Mouse (Mus musculus) spleen, adult 2 months (tissue): Measurements from ENCODE around the gene Syna. TPM values are rescaled to one million over a fixed set of nuclear protein-coding genes. Genes with fewer than 3 reads are reported as not detected.

Experiments used
- DNase-seq, 2 experiments: peaks; one replicate each; pipeline versions ENCODE4 v3.0.0 to v3.0.0-alpha.2; 2012 to 2021; ENCODE audit warnings: low spot score in 2 of 2, low read depth in 1 of 2
- H3K27ac ChIP-seq: fragments of 200-500 bp; 2 replicates; pipeline ENCODE4 v1.5.1; 2012; ENCODE audit warnings: low read length, inconsistent platforms; ENCODE audit not compliant: insufficient read depth
- H3K27me3 ChIP-seq: fragments of 200-500 bp; 2 replicates; pipeline ENCODE4 v1.6.1; 2012; ENCODE audit warnings: mild to moderate bottlenecking, moderate library complexity, low read length, inconsistent platforms; ENCODE audit not compliant: control insufficient read depth, insufficient read depth
- H3K36me3 ChIP-seq: fragments of 200-500 bp; 2 replicates; pipeline ENCODE4 v1.6.1; 2012; ENCODE audit warnings: mild to moderate bottlenecking, low read length, inconsistent platforms; ENCODE audit not compliant: control insufficient read depth, insufficient read depth
- H3K4me1 ChIP-seq: fragments of 200-500 bp; 2 replicates; pipeline ENCODE4 v1.6.1; 2011; ENCODE audit warnings: inconsistent platforms; ENCODE audit not compliant: control insufficient read depth, insufficient read depth, insufficient read length
- H3K4me3 ChIP-seq: fragments of 200-500 bp; 2 replicates; pipeline ENCODE4 v1.5.1; 2011; ENCODE audit warnings: mild to moderate bottlenecking, inconsistent platforms; ENCODE audit not compliant: insufficient read depth, insufficient read length; ENCODE audit errors: extremely low read depth
- CTCF ChIP-seq: fragments of 200-500 bp; IDR thresholded peaks from 2 replicates; pipeline ENCODE4 v1.5.1; 2011; ENCODE audit warnings: mild to moderate bottlenecking, inconsistent platforms; ENCODE audit not compliant: insufficient read depth, insufficient read length, insufficient replicate concordance; ENCODE audit errors: extremely low read depth
- POLR2A ChIP-seq: fragments of 200-500 bp; IDR thresholded peaks from 2 replicates; pipeline ENCODE4 v1.6.1; 2011; ENCODE audit warnings: low read depth, low read length, inconsistent platforms
- WGBS: fragments of 180-500 bp; shearing (Covaris S2); methylation state at CpG from one replicate; pipeline ENCODE4 v1.1.7; 2018; 5-methylcytosine and 5-hydroxymethylcytosine counted together
- polyA plus RNA-seq: library from polyadenylated mRNA; depleted of rRNA; stranded (reverse); fragments of >200 nt; gene quantifications from 2 replicates; pipeline ENCODE4 v1.2.3, GENCODE M21; 2012

Gene Syna
- polyA plus RNA-seq, 1 experiment, result not detected

DNA sequence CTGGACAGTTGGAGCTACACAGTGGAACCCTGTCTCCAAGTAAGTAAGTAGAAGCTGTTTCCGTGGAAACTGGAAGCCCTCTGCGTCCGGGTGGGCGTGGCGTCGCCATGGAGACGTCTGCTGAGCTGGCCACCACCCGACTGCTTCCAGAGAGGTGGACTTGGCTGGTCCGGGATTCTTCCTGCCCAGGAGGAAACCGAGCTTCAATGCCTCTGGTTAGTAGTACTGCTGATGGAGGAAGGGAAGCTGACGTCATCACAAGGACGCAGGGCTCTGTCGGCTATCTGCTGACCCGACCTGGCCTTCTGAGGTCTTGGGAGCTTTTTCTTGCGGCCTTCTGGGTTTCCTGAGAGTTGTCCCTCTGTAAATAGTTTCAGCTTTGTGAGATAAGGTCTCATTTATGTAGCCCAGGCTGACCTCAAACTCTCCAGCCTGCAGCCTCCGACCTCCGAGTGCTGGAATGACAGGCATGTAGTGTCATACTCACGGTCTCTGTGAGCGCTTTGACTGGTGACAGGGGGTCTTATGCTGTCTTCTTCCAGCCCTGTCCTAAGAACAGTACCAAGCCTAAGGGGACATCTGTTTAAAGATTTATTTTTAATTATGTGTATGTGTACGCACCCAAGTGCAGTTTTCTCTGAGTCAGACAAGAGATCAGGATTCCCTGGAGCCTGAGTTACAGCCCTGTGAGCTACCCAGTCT lies 4.4 kb downstream of the Syna start:
- peak in 1 of 2 experiments; percentile 30 for DNase-seq
- no peaks in the 10 kb centered on the region; the same call in 1 of the 2 replicates for H3K27me3 ChIP-seq
- no peak overlapping the region for H3K27ac ChIP-seq
- 28% methylated on average over 20 of the region's 20 CpGs for WGBS
- H3K4me1 ChIP-seq, result peaks cover 16% of the 10 kb centered on the region; the same call in 1 of the 2 replicates
- TF ChIP-seq CTCF, result no peak
- TF ChIP-seq POLR2A, result no peak
- H3K36me3 ChIP-seq, result no peaks in the 10 kb centered on the region
- H3K4me3 ChIP-seq, result no peak overlapping the region

DNA sequence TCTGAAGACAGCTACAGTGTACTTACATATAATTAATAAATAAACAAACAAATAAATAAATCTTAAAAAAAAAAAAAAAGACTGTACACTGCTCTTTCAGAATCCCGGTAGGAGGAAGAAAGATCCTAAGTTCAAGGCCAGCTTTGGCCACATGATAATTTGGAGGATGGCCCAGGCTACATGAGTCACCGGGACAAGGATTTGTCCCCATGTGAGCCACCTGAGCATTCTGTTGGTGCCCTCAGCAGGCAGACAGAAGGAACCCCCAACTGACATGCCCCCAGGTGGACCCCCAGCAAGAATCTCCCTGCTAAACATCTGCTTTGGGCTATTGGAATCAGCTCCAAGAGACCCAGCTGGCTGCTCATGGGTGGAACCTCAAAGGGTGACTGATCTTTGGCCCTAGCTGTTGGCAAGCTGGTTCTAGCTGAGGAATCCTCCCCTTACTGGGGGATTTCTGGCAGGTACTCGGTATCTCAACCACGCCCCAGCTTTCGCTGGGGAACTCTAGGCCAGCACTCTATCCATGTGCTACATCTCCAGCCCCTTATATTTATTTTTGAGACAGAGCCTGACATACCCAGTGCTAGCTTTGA lies 5.9 kb downstream of the Syna start:
- no peaks in the 10 kb centered on the region for H3K36me3 ChIP-seq
- TF ChIP-seq CTCF (no peak), POLR2A (no peak)
- no peak overlapping the region for H3K27ac ChIP-seq
- H3K4me1 ChIP-seq, result peaks cover 16% of the 10 kb centered on the region; the same call in 1 of the 2 replicates
- no peaks in the 10 kb centered on the region; the same call in 1 of the 2 replicates for H3K27me3 ChIP-seq
- 87% methylated on average over 5 of the region's 5 CpGs for WGBS
- no peak overlapping the region for H3K4me3 ChIP-seq
- DNase-seq, result no peak

DNA sequence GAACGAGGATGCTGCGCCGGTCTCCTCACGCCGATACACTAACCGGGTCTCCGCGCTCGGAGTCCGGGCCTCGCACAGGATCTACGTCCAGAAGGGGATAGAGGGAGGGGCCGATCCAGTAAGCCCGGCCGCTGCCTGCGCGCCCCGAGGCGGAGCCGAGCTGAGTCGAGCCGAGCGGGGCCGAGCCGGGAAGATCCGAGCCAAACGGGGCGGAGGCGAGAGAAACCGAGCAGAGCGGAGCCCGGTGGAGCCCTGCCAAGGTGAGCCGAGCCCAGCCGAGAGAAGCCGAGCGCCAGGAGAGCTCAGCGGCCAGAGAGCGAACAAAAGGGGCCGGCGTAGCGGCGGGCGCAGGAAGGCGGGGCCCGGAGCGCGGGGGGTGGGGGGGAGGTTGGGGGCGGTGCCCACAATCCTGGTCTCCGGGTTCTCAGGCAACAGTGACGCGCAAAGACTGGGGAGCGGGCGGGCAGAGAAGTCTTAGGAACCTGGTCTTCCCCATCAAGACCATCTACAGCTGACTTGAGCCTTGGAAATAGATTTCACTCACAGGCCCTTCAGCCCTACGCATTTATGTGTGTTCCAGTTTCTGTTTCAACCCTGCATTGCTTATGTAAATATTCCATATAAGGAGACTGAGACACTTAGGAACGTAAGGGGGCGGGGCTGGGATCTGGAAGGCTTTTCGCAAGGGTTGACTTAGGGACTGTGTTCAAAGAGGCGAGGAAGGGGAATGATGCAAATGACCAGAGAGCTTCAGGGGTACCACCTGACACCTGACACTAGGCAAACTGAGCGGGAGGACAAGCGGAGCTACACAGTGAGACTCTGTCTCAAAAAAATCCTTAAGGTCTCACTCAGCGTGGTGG lies 7.6 kb downstream of the Syna start, which contains the start of gene Clip2:
Gene Clip2, minus strand, starts transcription at position 325 of the 863 bp plus-strand sequence.
- H3K36me3 ChIP-seq, result no peaks in the 10 kb centered on the region
- no peaks in the 10 kb centered on the region for H3K27me3 ChIP-seq
- H3K27ac ChIP-seq, result peak within 1 kb of the TSS; percentile 77
- 5% methylated on average over 51 of the region's 61 CpGs for WGBS
- peaks cover 16% of the 10 kb centered on the region; the same call in 1 of the 2 replicates for H3K4me1 ChIP-seq
- TF ChIP-seq CTCF (peak; percentile 27; the same call in 1 of the 2 replicates), POLR2A (no peak)
- H3K4me3 ChIP-seq, result peak within 1 kb of the TSS; percentile 89
- peak; percentile 70 to 83 for DNase-seq

- Histone ChIP-seq H3K4me1 (peaks cover 16% of the 10 kb centered on the region; the same call in 1 of the 2 replicates), H3K4me3 (peak overlapping the region; percentile 89), H3K27ac (peak overlapping the region; percentile 62), H3K27me3 (no peaks in the 10 kb centered on the region), H3K36me3 (no peaks in the 10 kb centered on the region)
- TF ChIP-seq POLR2A (no peak), CTCF (no peak)
- DNase-seq, result peak in 1 of 2 experiments; percentile 9
- 3% methylated on average over 51 of the region's 52 CpGs for WGBS
These were observed 8.5 kb downstream of the Syna start for GRCm38 (mm10) chr5:134551233-134552109.

DNA sequence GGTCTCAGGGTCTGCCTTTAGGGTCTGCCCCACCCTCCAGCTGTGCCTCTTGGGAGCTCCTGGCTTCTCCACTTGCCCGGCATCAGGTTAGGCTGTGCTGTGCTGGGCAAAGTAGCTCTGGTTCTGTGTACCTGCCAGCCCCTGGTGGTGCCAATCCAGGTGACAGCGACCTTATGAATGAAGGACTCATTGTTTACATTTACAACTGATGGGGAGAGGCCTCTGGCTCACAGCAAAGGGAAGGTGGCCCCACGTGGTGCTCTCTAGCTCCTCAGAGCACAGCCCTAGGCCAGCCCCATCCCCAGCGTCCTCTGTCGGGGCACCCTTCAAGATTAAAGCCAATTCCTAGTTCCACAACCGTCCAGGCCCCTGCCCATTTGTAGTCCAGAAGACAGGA lies 9.1 kb downstream of the Syna start:
- Histone ChIP-seq H3K27me3 (no peaks in the 10 kb centered on the region), H3K27ac (no peak overlapping the region), H3K36me3 (no peaks in the 10 kb centered on the region), H3K4me1 (peaks cover 16% of the 10 kb centered on the region; the same call in 1 of the 2 replicates), H3K4me3 (peak overlapping the region; percentile 89; the same call in 1 of the 2 replicates)
- DNase-seq, result no peak
- 28% methylated on average over 6 of the region's 6 CpGs for WGBS
- TF ChIP-seq CTCF, result no peak
- no peak for TF ChIP-seq POLR2A
